Mouse (Mus musculus) spleen, postnatal 4 days (tissue): ENCODE measurements around the gene Pld2.
"Not testable (repeated sequence)": the region's sequence is repeated elsewhere in the genome, so short reads cannot be mapped to it uniquely, and the experiment has no call there.

ENCODE experiments used
- DNase-seq, 2 experiments: peaks; one replicate each; pipeline ENCODE4 v3.0.0; 2022; ENCODE audit warnings: low spot score in 2 of 2

The Pld2 gene

GRCm38 (mm10) chr11:70539877-70540587, at the start of gene Pld2:
Gene Pld2 (plus strand): TSS chr11:70540064.
- peak; percentile 76 to 88 for DNase-seq

- no peak for DNase-seq
These were observed 40.0 kb upstream of the Pld2 start for GRCm38 (mm10) chr11:70499566-70500475.

- DNase-seq = no peak
These were observed 39.4 kb upstream of the Pld2 start for GRCm38 (mm10) chr11:70500476-70500812.

GRCm38 (mm10) chr11:70502018-70502417, 37.8 kb upstream of the Pld2 start:
- no peak for DNase-seq

GRCm38 (mm10) chr11:70504970-70505369, 34.9 kb upstream of the Pld2 start, which contains the start of gene Tm4sf5:
Gene Tm4sf5 (plus strand): TSS chr11:70505244.
- no peak for DNase-seq

- peak; percentile 68 to 82 for DNase-seq
These were observed 33.5 kb upstream of the Pld2 start for GRCm38 (mm10) chr11:70506385-70506784.

GRCm38 (mm10) chr11:70506962-70507515, 32.8 kb upstream of the Pld2 start:
- no peak for DNase-seq

- peak; percentile 39 to 68 for DNase-seq
These were observed 29.9 kb upstream of the Pld2 start for GRCm38 (mm10) chr11:70509753-70510564.

GRCm38 (mm10) chr11:70511242-70511641, 28.6 kb upstream of the Pld2 start:
- DNase-seq = no peak

- no peak for DNase-seq
These were observed 28.0 kb upstream of the Pld2 start for GRCm38 (mm10) chr11:70511825-70512224.

GRCm38 (mm10) chr11:70512709-70513342, 27.0 kb upstream of the Pld2 start:
- no peak for DNase-seq

- no peak for DNase-seq
These were observed 26.3 kb upstream of the Pld2 start for GRCm38 (mm10) chr11:70513520-70513919.

- no peak for DNase-seq
These were observed 25.6 kb upstream of the Pld2 start, which contains the start of gene Vmo1 for GRCm38 (mm10) chr11:70514288-70514687. Gene Vmo1 (minus strand): TSS chr11:70514616.

GRCm38 (mm10) chr11:70516352-70516751, 23.5 kb upstream of the Pld2 start:
- DNase-seq = no peak

- no peak for DNase-seq
These were observed 21.4 kb upstream of the Pld2 start for GRCm38 (mm10) chr11:70518436-70518835.

- DNase-seq = no peak
These were observed 20.9 kb upstream of the Pld2 start, which contains the start of gene Gltpd2 for GRCm38 (mm10) chr11:70518923-70519322. Gene Gltpd2 (plus strand): TSS chr11:70519196.

- DNase-seq = no peak
These were observed 19.6 kb upstream of the Pld2 start for GRCm38 (mm10) chr11:70520178-70520769.

- DNase-seq = not testable (repeated sequence)
These were observed 16.4 kb upstream of the Pld2 start for GRCm38 (mm10) chr11:70523306-70523989.

- no peak for DNase-seq
These were observed 15.1 kb upstream of the Pld2 start for GRCm38 (mm10) chr11:70524782-70525181.

GRCm38 (mm10) chr11:70525184-70525678, 14.6 kb upstream of the Pld2 start, which contains the start of gene Psmb6:
Gene Psmb6 (plus strand): TSS chr11:70525367.
- peak; percentile 88 to 92 for DNase-seq
